Mouse (Mus musculus) olfactory bulb, adult 2 months (tissue): Measurements from ENCODE around the gene Egln2.

Experiments
- CTCF ChIP-seq: fragments of 200-500 bp; IDR thresholded peaks from 2 replicates; pipeline ENCODE4 v1.5.1; 2012; ENCODE audit warnings: low read depth, mild to moderate bottlenecking, low read length, moderate library complexity; ENCODE audit not compliant: insufficient read depth
- POLR2A ChIP-seq: fragments of 200-500 bp; IDR thresholded peaks from 2 replicates; pipeline ENCODE4 v1.6.1; 2012; ENCODE audit warnings: mild to moderate bottlenecking, low read depth, low read length, moderate library complexity; ENCODE audit not compliant: insufficient read depth

DNA sequence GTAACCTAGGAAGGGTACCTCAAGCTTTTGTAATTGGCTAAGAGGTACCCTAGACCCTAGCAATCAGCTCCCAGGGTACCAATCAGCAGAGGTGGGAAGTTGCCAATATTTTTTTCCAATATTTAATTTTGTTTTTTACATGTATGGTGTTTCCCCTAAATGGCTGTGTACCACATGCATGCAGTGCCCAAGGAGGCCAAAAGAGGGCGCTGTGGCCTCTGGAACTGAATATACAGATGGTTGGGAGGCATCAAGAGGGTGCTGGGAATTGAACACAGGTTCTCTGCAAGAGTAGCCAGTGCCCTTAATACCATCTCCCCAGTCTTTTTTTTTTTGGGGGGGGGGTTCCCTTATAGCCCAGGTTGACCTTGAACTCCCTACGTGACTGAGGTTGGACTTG lies 35.2 kb downstream of the Egln2 start:
- TF ChIP-seq POLR2A (no peak), CTCF (no peak)
